ENCODE assay signal across 8 mouse cellular contexts in the genomic region with DNA sequence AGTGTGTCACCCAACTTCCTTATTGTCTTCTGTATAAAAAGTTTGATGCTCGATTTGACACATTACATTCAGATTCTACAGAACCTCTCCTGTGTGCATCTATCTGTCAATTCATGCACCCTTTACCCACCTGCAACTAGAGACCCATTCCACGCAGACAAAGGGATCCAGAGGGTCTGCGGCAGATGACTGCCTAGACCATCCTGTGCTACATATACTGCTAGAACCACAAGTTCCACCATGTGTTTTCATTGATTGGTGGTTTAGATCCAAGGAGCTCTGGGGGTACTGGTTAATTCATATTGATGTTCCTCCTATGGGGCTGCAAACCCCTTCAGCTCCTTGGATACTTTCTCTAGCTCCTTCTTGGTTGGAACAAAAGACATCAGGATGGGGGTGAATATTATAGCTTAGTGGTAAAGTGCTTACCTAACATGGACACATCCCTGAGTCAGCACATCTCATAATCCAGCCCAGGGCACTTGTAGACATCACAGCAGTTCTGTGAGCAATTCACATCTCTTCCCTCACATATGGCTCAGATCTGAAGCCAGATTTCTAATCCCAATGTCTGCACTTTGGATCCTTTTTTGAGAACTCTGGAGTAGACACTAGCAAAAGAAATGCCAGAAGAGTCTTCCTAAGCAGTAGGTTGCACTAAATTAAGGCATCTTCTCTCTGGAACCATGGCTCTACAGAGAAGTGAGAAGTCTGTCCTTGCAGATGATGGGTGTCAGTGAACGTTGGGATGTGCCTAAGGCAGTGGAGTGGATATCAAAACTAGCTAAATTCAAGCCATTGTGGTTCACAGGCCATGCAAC.
DNase-seq lines count a peak whose midpoint lies in the region; ATAC-seq and TF ChIP-seq lines count a peak whose summit lies in the region.

No protein-coding gene starts in this region.

- 66% methylated on average over 4 of the region's 4 CpGs for WGBS in forebrain, embryonic 14.5 days
- 62% methylated on average over 4 of the region's 4 CpGs for WGBS in liver, embryonic 16.5 days (ENCODE audit: insufficient replicate concordance)

- no peak for TF ChIP-seq EP300 in ES-Bruce4 (IDR thresholded peaks at IDR 0.05; ENCODE audit: insufficient read depth, low read depth, low read length)

- H3K9me3 ChIP-seq in ES-Bruce4 (replicated peaks; ENCODE audit: control insufficient read depth, insufficient read depth, low read length, poor library complexity, severe bottlenecking): peaks cover 29% of the 10 kb centered on the region
- no peaks in the 10 kb centered on the region for H3K9me3 ChIP-seq in forebrain, embryonic 14.5 days (replicated peaks; ENCODE audit: control insufficient read depth, low read length)
- no peaks in the 10 kb centered on the region for H3K9me3 ChIP-seq in liver, embryonic 16.5 days (replicated peaks; ENCODE audit: control insufficient read depth, low read length)

- H3K9ac ChIP-seq in ES-Bruce4 (ENCODE audit: low read depth, poor library complexity, severe bottlenecking): no peak overlapping the region
- no peak overlapping the region for H3K9ac ChIP-seq in forebrain, embryonic 14.5 days (ENCODE audit: low read length)
- H3K9ac ChIP-seq in liver, embryonic 16.5 days (ENCODE audit: low read depth, low read length): no peak overlapping the region

- peak; percentile 42 for DNase-seq in CD4-positive, CD25-positive, alpha-beta regulatory T cell, adult 2 months (ENCODE audit: low read depth, low spot score)
- DNase-seq in forebrain, embryonic 14.5 days (ENCODE audit: low spot score): peak; percentile 20
- DNase-seq in spleen, postnatal 14 days (ENCODE audit: low spot score in 2 of 2): no peak
- DNase-seq in gastrocnemius, adult 18-20 months (ENCODE audit: low spot score): no peak
- DNase-seq in thymus, adult 18-20 months: no peak

- no peak for ATAC-seq in CD4-positive, CD25-positive, alpha-beta regulatory T cell, adult 4 months
- no peak for ATAC-seq in forebrain, embryonic 14.5 days
- ATAC-seq in liver, embryonic 16.5 days (ENCODE audit: low read depth): no peak

- H3K4me2 ChIP-seq in forebrain, embryonic 14.5 days (ENCODE audit: low read length): no peak overlapping the region
- H3K4me2 ChIP-seq in liver, embryonic 16.5 days (ENCODE audit: low read depth, low read length): peak overlapping the region; percentile 81; the same call in 1 of the 2 replicates

- H3K36me3 ChIP-seq in ES-Bruce4 (ENCODE audit: control insufficient read depth, insufficient read depth, low read length, poor library complexity, severe bottlenecking): no peaks in the 10 kb centered on the region
- H3K36me3 ChIP-seq in forebrain, embryonic 14.5 days (ENCODE audit: control insufficient read depth, insufficient read depth, low read length): no peaks in the 10 kb centered on the region
- H3K36me3 ChIP-seq in liver, embryonic 16.5 days (ENCODE audit: control insufficient read depth, insufficient read depth): no peaks in the 10 kb centered on the region

- H3K27me3 ChIP-seq in ES-Bruce4 (ENCODE audit: control insufficient read depth, insufficient read depth, low read length, poor library complexity, severe bottlenecking): no peaks in the 10 kb centered on the region
- H3K27me3 ChIP-seq in forebrain, embryonic 14.5 days (replicated peaks; ENCODE audit: control insufficient read depth, insufficient read depth, low read length): no peaks in the 10 kb centered on the region
- no peaks in the 10 kb centered on the region for H3K27me3 ChIP-seq in liver, embryonic 16.5 days (ENCODE audit: control insufficient read depth, insufficient read depth, low read depth, low read length)

- no peak for TF ChIP-seq POLR2A in ES-Bruce4 (IDR thresholded peaks at IDR 0.05; ENCODE audit: insufficient read depth, low read length)

- H3K4me1 ChIP-seq in ES-Bruce4 (ENCODE audit: control insufficient read depth, insufficient read depth, low read length): no peaks in the 10 kb centered on the region
- no peaks in the 10 kb centered on the region for H3K4me1 ChIP-seq in forebrain, embryonic 14.5 days (ENCODE audit: control insufficient read depth, insufficient read depth, low read length)
- H3K4me1 ChIP-seq in liver, embryonic 16.5 days (ENCODE audit: control insufficient read depth, low read depth, low read length): no peaks in the 10 kb centered on the region; the same call in none of the 2 replicates

- H3K27ac ChIP-seq in ES-Bruce4 (ENCODE audit: insufficient read depth, low read length): peak overlapping the region; percentile 22
- no peak overlapping the region for H3K27ac ChIP-seq in forebrain, embryonic 14.5 days (ENCODE audit: low read depth, low read length)
- no peak overlapping the region for H3K27ac ChIP-seq in liver, embryonic 16.5 days (ENCODE audit: low read length)

- H3K4me3 ChIP-seq in ES-Bruce4 (ENCODE audit: low read depth, low read length): no peak overlapping the region
- no peak overlapping the region for H3K4me3 ChIP-seq in forebrain, embryonic 14.5 days (ENCODE audit: low read depth, low read length)
- no peak overlapping the region for H3K4me3 ChIP-seq in liver, embryonic 16.5 days (ENCODE audit: low read depth, low read length)

- TF ChIP-seq CTCF in ES-Bruce4 (IDR thresholded peaks at IDR 0.05; ENCODE audit: low read depth, low read length): no peak

Comparison
In these comparisons a context has a peak if more than half of its experiments do, and no peak if none do; other contexts are left out.
1. DNase-seq: peak in CD4-positive, CD25-positive, alpha-beta regulatory T cell, adult 2 months (single experiment) and forebrain, embryonic 14.5 days (single experiment); none in spleen, postnatal 14 days (0 of 2), gastrocnemius, adult 18-20 months (single experiment) and thymus, adult 18-20 months (0 of 2).